Mouse (Mus musculus) spleen, adult 18-20 months (tissue): ENCODE measurements around the gene Pik3cg.

Experiments used
- DNase-seq, 2 experiments: peaks; one replicate each; pipeline ENCODE4 v3.0.0; 2022; ENCODE audit warnings: mixed read lengths in 2 of 2

Pik3cg gene

GRCm38 (mm10) chr12:32201070-32201585 lies 7.3 kb downstream of the Pik3cg start:
- DNase-seq, result no peak

GRCm38 (mm10) chr12:32200387-32201069 lies 7.9 kb downstream of the Pik3cg start:
- no peak for DNase-seq

- no peak for DNase-seq
Observed at GRCm38 (mm10) chr12:32199422-32199821, 9.0 kb downstream of the Pik3cg start.

- DNase-seq, result no peak
Observed at GRCm38 (mm10) chr12:32198025-32198424, 10.4 kb downstream of the Pik3cg start.

GRCm38 (mm10) chr12:32195000-32195399 lies 13.5 kb downstream of the Pik3cg start:
- DNase-seq, result no peak

GRCm38 (mm10) chr12:32194358-32194757 lies 14.1 kb downstream of the Pik3cg start:
- no peak for DNase-seq

GRCm38 (mm10) chr12:32190927-32191326 lies 17.5 kb downstream of the Pik3cg start:
- no peak for DNase-seq

GRCm38 (mm10) chr12:32187668-32188236 lies 20.7 kb downstream of the Pik3cg start:
- DNase-seq, result no peak

- no peak for DNase-seq
Observed at GRCm38 (mm10) chr12:32186627-32187255, 21.7 kb downstream of the Pik3cg start.

- DNase-seq, result no peak
Observed at GRCm38 (mm10) chr12:32184874-32185273, 23.6 kb downstream of the Pik3cg start.

GRCm38 (mm10) chr12:32183584-32183983 lies 24.9 kb downstream of the Pik3cg start:
- DNase-seq, result no peak

GRCm38 (mm10) chr12:32182632-32183419 lies 25.6 kb downstream of the Pik3cg start:
- DNase-seq, result no peak

- DNase-seq, result no peak
Observed at GRCm38 (mm10) chr12:32181885-32182284, 26.6 kb downstream of the Pik3cg start.

GRCm38 (mm10) chr12:32174437-32174836 lies 34.0 kb downstream of the Pik3cg start:
- no peak for DNase-seq

- DNase-seq, result no peak
Observed at GRCm38 (mm10) chr12:32172826-32173225, 35.6 kb downstream of the Pik3cg start.

GRCm38 (mm10) chr12:32169164-32169563 lies 39.3 kb downstream of the Pik3cg start:
- no peak for DNase-seq

- DNase-seq, result peak; percentile 14 to 22
Observed at GRCm38 (mm10) chr12:32168751-32169150, 39.7 kb downstream of the Pik3cg start.

GRCm38 (mm10) chr12:32163706-32164105 lies 44.8 kb downstream of the Pik3cg start:
- no peak for DNase-seq

- DNase-seq, result no peak
Observed at GRCm38 (mm10) chr12:32158757-32159156, 49.7 kb downstream of the Pik3cg start.

GRCm38 (mm10) chr12:32146606-32147005 lies 61.9 kb downstream of the Pik3cg start:
- no peak for DNase-seq

GRCm38 (mm10) chr12:32145651-32146050 lies 62.8 kb downstream of the Pik3cg start:
- DNase-seq, result no peak

- peak; percentile 48 to 66 for DNase-seq
Observed at GRCm38 (mm10) chr12:32144513-32144912, 63.9 kb downstream of the Pik3cg start.

- no peak for DNase-seq
Observed at GRCm38 (mm10) chr12:32143782-32144181, 64.7 kb downstream of the Pik3cg start.
